Mouse (Mus musculus) CH12.LX (cell line): ENCODE data around the gene Bsg. TPM values are rescaled to one million over a fixed set of nuclear protein-coding genes. Genes with fewer than 3 reads are reported as not detected.

Experiments used
- DNase-seq: peaks from one replicate; pipeline ENCODE4 v3.0.0-alpha.2; 2013; ENCODE audit errors: extremely low read depth
- H3K27ac ChIP-seq: 2 replicates; pipeline ENCODE4 v1.5.1; 2012; ENCODE audit warnings: low read depth, mild to moderate bottlenecking, control low read depth, moderate library complexity; ENCODE audit not compliant: insufficient read depth
- H3K27me3 ChIP-seq: replicated peaks from 2 replicates; pipeline ENCODE3; 2012; ENCODE audit warnings: inconsistent platforms
- H3K36me3 ChIP-seq, 2 experiments: replicated peaks in 1 of 2; 2 replicates each; pipeline versions ENCODE3 to v1.6.1; 2012; ENCODE audit warnings: inconsistent platforms in 1 of 2, low read length in 1 of 2, mild to moderate bottlenecking in 1 of 2, mixed read lengths in 1 of 2, moderate library complexity in 1 of 2; ENCODE audit not compliant: control insufficient read depth in 1 of 2, insufficient read depth in 1 of 2
- H3K4me1 ChIP-seq, 2 experiments: 2 replicates each; pipeline ENCODE4 v1.6.1; 2012; ENCODE audit warnings: inconsistent platforms in 1 of 2, moderate library complexity in 1 of 2; ENCODE audit not compliant: insufficient read depth in 2 of 2, control insufficient read depth in 1 of 2
- H3K4me2 ChIP-seq: 2 replicates; pipeline ENCODE4 v1.6.1; 2012; ENCODE audit warnings: low read depth, mild to moderate bottlenecking, control low read depth; ENCODE audit not compliant: poor library complexity, insufficient read depth, severe bottlenecking
- H3K4me3 ChIP-seq, 3 experiments: fragments of 150-350 bp in 1 of 3; sonication (generic) in 1 of 3; replicated peaks in 1 of 3; 2 replicates each; pipeline versions ENCODE3 to v1.5.1; 2011 to 2012; ENCODE audit warnings: low read depth in 2 of 3, low read length in 2 of 3, mild to moderate bottlenecking in 2 of 3, moderate library complexity in 2 of 3, control low read depth in 1 of 3, improper control_type of control experiment in 1 of 3, inconsistent platforms in 1 of 3, mixed read lengths in 1 of 3; ENCODE audit not compliant: poor library complexity in 1 of 3
- H3K79me2 ChIP-seq: replicated peaks from 2 replicates; pipeline ENCODE4 v1.6.1; 2012; ENCODE audit warnings: mild to moderate bottlenecking, moderate library complexity; ENCODE audit not compliant: control insufficient read depth, poor library complexity, insufficient read depth, severe bottlenecking; ENCODE audit errors: extremely low read depth
- H3K9ac ChIP-seq: 2 replicates; pipeline ENCODE4 v1.6.1; 2012; ENCODE audit warnings: low read depth, mild to moderate bottlenecking, control low read depth, moderate library complexity; ENCODE audit not compliant: insufficient read depth
- H3K9me3 ChIP-seq: replicated peaks from 2 replicates; pipeline ENCODE3; 2012; ENCODE audit warnings: low read length, inconsistent platforms, mixed read lengths
- ETS1 ChIP-seq: conservative IDR thresholded peaks from 2 replicates; pipeline ENCODE4 v1.6.1; 2012; ENCODE audit warnings: low read depth, mild to moderate bottlenecking, inconsistent platforms, low read length, improper control_type of control experiment, moderate library complexity
- HCFC1 ChIP-seq: IDR thresholded peaks from 2 replicates; pipeline ENCODE4 v1.6.1; 2012; ENCODE audit warnings: low read depth, mild to moderate bottlenecking, inconsistent platforms, low read length, improper control_type of control experiment
- MAX ChIP-seq: IDR thresholded peaks from 2 replicates; pipeline ENCODE4 v1.6.1; 2011; ENCODE audit warnings: low read length, improper control_type of control experiment
- MAZ ChIP-seq: IDR thresholded peaks from 2 replicates; pipeline ENCODE4 v1.6.1; 2012; ENCODE audit warnings: low read depth, mild to moderate bottlenecking, inconsistent platforms, low read length, improper control_type of control experiment, moderate library complexity
- MXI1 ChIP-seq: IDR thresholded peaks from 2 replicates; pipeline ENCODE4 v1.6.1; 2011; ENCODE audit warnings: mild to moderate bottlenecking, low read depth, low read length, improper control_type of control experiment
- NELFE ChIP-seq: IDR thresholded peaks from 2 replicates; pipeline ENCODE4 v1.6.1; 2011; ENCODE audit warnings: low read depth, low read length, improper control_type of control experiment
- NRF1 ChIP-seq: IDR thresholded peaks from 2 replicates; pipeline ENCODE4 v1.6.1; 2014; ENCODE audit warnings: low read depth, mild to moderate bottlenecking, inconsistent platforms, low read length, improper control_type of control experiment, moderate library complexity
- PAX5 ChIP-seq: IDR thresholded peaks from 2 replicates; pipeline ENCODE4 v1.6.1; 2012; ENCODE audit warnings: low read length, inconsistent platforms, mixed read lengths
- POLR2A ChIP-seq: IDR thresholded peaks from 2 replicates; pipeline ENCODE4 v1.6.1; 2011; ENCODE audit warnings: low read depth, mild to moderate bottlenecking, improper control_type of control experiment, low read length
- RCOR1 ChIP-seq: conservative IDR thresholded peaks from 2 replicates; pipeline ENCODE4 v1.6.1; 2012; ENCODE audit warnings: low read depth, mild to moderate bottlenecking, inconsistent platforms, low read length, improper control_type of control experiment
- SMC3 ChIP-seq: IDR thresholded peaks from 2 replicates; pipeline ENCODE4 v1.6.1; 2011; ENCODE audit warnings: low read depth, low read length, improper control_type of control experiment
- UBTF ChIP-seq: IDR thresholded peaks from 2 replicates; pipeline ENCODE4 v1.6.1; 2012; ENCODE audit warnings: low read depth, mild to moderate bottlenecking, inconsistent platforms, low read length, improper control_type of control experiment, moderate library complexity
- ZKSCAN1 ChIP-seq: IDR thresholded peaks from 2 replicates; pipeline ENCODE4 v1.6.1; 2012; ENCODE audit warnings: low read depth, inconsistent platforms, low read length, improper control_type of control experiment, borderline replicate concordance
- ZMIZ1 ChIP-seq: IDR thresholded peaks from 2 replicates; pipeline ENCODE4 v1.6.1; 2012; ENCODE audit warnings: low read depth, mild to moderate bottlenecking, inconsistent platforms, low read length, improper control_type of control experiment
- ZNF384 ChIP-seq: IDR thresholded peaks from 2 replicates; pipeline ENCODE4 v1.6.1; 2012; ENCODE audit warnings: low read depth, low read length, improper control_type of control experiment, inconsistent platforms
- dilution Hi-C: fragments of 300-500 bp; cut with MboI; formaldehyde crosslinking; loops from 2 replicates; pipeline ENCODE4 v1.14.3; 2020; ENCODE audit warnings: low sequenced_read_pairs; ENCODE audit not compliant: extremely low pct_unique_long_range_greater_than_20kb, extremely low pct_ligation_motif_present
- in situ Hi-C: fragments of 300-500 bp; cut with MboI; formaldehyde crosslinking; loops from 3 replicates; pipeline ENCODE4 v1.14.3; 2019; ENCODE audit warnings: low sequenced_read_pairs, low pct_ligation_motif_present, low pct_unique_long_range_greater_than_20kb, mixed read lengths
- polyA plus RNA-seq: library from polyadenylated mRNA; unstranded; fragments of >175 nt; gene quantifications from 2 replicates; pipeline ENCODE4 v1.2.1, GENCODE M21; 2012; ENCODE audit warnings: low read depth; ENCODE audit not compliant: insufficient read length
- total RNA-seq, 2 experiments: library from RNA; depleted of rRNA; stranded (reverse); fragments of 300-350 nt in 1 of 2; fragments of >200 nt in 1 of 2; gene quantifications; 2 replicates each; pipeline ENCODE4 v1.2.3; 2012 to 2014

Bsg gene
- total and polyA plus RNA-seq, 3 experiments, result 360 to 710 (median 421) TPM

DNA sequence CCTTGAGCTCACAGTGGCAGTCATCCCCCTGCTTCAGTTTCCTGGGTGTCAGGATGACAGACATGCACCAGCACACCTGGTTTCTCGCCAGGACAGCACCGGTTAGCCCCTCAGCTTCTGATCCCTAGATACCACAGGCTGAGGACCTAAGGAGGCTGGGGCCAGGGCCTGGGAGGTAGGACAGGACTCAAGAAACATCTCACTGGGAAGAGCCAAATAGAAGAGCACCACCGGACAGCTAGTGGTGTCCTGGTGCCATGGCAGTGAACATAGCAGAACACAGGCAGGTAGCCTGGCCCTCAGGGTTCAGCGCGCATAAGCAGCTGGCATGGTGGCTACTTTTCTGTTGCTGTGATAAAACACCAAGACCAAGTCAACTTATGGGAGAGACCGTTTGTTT is 5.8 kb upstream of the Bsg start:
- peaks cover 0 to 4% of the 10 kb centered on the region in 2 experiments; a peak in 1 of 4 replicates for H3K4me1 ChIP-seq
- in situ Hi-C loops (no loop called here), dilution Hi-C loops (no loop called here)
- H3K27me3 ChIP-seq, result no peaks in the 10 kb centered on the region
- TF ChIP-seq SMC3 (no peak), PAX5 (no peak), ZNF384 (no peak), ZKSCAN1 (no peak), MAX (no peak), UBTF (no peak), ETS1 (no peak), RCOR1 (no peak), NELFE (no peak), POLR2A (no peak)
- H3K27ac ChIP-seq, result no peak overlapping the region
- no peaks in the 10 kb centered on the region for H3K79me2 ChIP-seq
- no peak overlapping the region for H3K4me3 ChIP-seq
- DNase-seq, result no peak
- H3K36me3 ChIP-seq, result peaks cover 0 to 2% of the 10 kb centered on the region in 2 experiments
- no peak overlapping the region for H3K4me2 ChIP-seq
- H3K9me3 ChIP-seq, result no peaks in the 10 kb centered on the region
- H3K9ac ChIP-seq, result no peak overlapping the region

DNA sequence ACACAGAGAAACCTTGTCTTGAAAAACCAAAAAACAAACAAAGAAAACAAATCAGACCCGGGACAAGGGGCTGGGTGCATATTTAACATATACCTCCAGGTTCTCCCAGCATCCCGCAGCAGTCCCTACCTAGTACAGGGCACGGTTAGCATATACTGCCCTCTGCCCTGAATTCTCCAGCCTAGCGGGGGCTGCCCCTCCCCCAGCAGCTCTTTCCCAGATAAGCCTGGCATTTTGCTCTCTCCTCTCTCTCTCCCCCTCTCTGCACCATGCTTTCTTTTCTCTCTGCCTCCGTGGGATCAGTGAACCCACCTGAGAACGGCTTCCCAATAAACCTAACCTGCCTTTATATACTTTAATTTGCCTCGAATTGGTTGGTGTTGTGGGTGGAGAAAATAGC is 3.6 kb upstream of the Bsg start:
- DNase-seq, result no peak
- in situ Hi-C loops, result no loop called here
- Histone ChIP-seq H3K4me1 (peaks cover 3 to 9% of the 10 kb centered on the region in 2 experiments; a peak in 3 of 4 replicates), H3K4me3 (no peak overlapping the region), H3K4me2 (no peak overlapping the region), H3K27me3 (no peaks in the 10 kb centered on the region), H3K9ac (no peak overlapping the region), H3K79me2 (peaks cover 12% of the 10 kb centered on the region), H3K27ac (no peak overlapping the region), H3K36me3 (peaks cover 0 to 4% of the 10 kb centered on the region in 2 experiments), H3K9me3 (no peaks in the 10 kb centered on the region)
- no peak for TF ChIP-seq MXI1
- TF ChIP-seq ZMIZ1, result no peak
- TF ChIP-seq NELFE, result no peak
- no peak for TF ChIP-seq NRF1
- TF ChIP-seq HCFC1, result no peak
- no peak for TF ChIP-seq MAZ
- no peak for TF ChIP-seq RCOR1
- dilution Hi-C loops, result no loop called here
